Mouse (Mus musculus): ENCODE results near the gene Egflam.

- no peak for TF ChIP-seq USF1 (IDR thresholded peaks at IDR 0.05; ENCODE audit: low read depth, low read length)
- no peak for TF ChIP-seq ZC3H11A (IDR thresholded peaks at IDR 0.05; ENCODE audit: low read depth, low read length)
- TF ChIP-seq NELFE (IDR thresholded peaks at IDR 0.05; ENCODE audit: low read depth, low read length) = no peak
- TF ChIP-seq JUND (conservative IDR thresholded peaks at IDR 0.05; ENCODE audit: low read depth, low read length) = no peak
- TF ChIP-seq CTCF (conservative IDR thresholded peaks at IDR 0.05 in 1 of 2, IDR thresholded peaks at IDR 0.05 in 1 of 2; ENCODE audit: low read depth in 2 of 2, low read length in 2 of 2) = no peak
- no peak for TF ChIP-seq EP300 (IDR thresholded peaks at IDR 0.05; ENCODE audit: low read length)
- TF ChIP-seq CHD1 (IDR thresholded peaks at IDR 0.05; ENCODE audit: low read depth, low read length) = no peak
- TF ChIP-seq ETS1 (conservative IDR thresholded peaks at IDR 0.05; ENCODE audit: low read depth, low read length) = no peak
- TF ChIP-seq TCF12 (IDR thresholded peaks at IDR 0.05; ENCODE audit: low read depth, low read length) = no peak
- no peak for TF ChIP-seq ZNF384 (IDR thresholded peaks at IDR 0.05; ENCODE audit: low read depth, low read length)
- no peak for TF ChIP-seq POLR2A (IDR thresholded peaks at IDR 0.05; ENCODE audit: low read depth, low read length)
- no peak for TF ChIP-seq SMC3 (IDR thresholded peaks at IDR 0.05; ENCODE audit: low read depth, low read length)
- TF ChIP-seq TBP (conservative IDR thresholded peaks at IDR 0.05; ENCODE audit: low read depth, low read length) = no peak
- no peak for TF ChIP-seq BHLHE40 (IDR thresholded peaks at IDR 0.05; ENCODE audit: low read depth, low read length)
Measured at GRCm38 (mm10) chr15:7233393-7234090, 164.7 kb downstream of the Egflam start.
